Mouse (Mus musculus) liver (tissue): ENCODE results near the gene Plxnd1.
A peak's percentile ranks its signal among the peaks of the same experiment; 100 is the strongest.

Experiments used
- DNase-seq: peaks from one replicate; pipeline ENCODE4 v3.0.0-alpha.2; 2020; ENCODE audit warnings: mixed read lengths

Plxnd1 gene

GRCm38 (mm10) chr6:115977810-115978209 is 17.0 kb downstream of the Plxnd1 start:
- DNase-seq = no peak

- no peak for DNase-seq
Measured at GRCm38 (mm10) chr6:115975606-115976005, 19.2 kb downstream of the Plxnd1 start.

- no peak for DNase-seq
Measured at GRCm38 (mm10) chr6:115973881-115974662, 20.7 kb downstream of the Plxnd1 start.

- no peak for DNase-seq
Measured at GRCm38 (mm10) chr6:115973139-115973875, 21.5 kb downstream of the Plxnd1 start.

- DNase-seq = no peak
Measured at GRCm38 (mm10) chr6:115972083-115972764, 22.6 kb downstream of the Plxnd1 start.

- DNase-seq = no peak
Measured at GRCm38 (mm10) chr6:115971273-115972060, 23.3 kb downstream of the Plxnd1 start.

- peak; percentile 41 for DNase-seq
Measured at GRCm38 (mm10) chr6:115969952-115970351, 24.9 kb downstream of the Plxnd1 start.

GRCm38 (mm10) chr6:115969103-115969502 is 25.7 kb downstream of the Plxnd1 start:
- no peak for DNase-seq

- no peak for DNase-seq
Measured at GRCm38 (mm10) chr6:115968700-115969099, 26.1 kb downstream of the Plxnd1 start.

GRCm38 (mm10) chr6:115968086-115968485 is 26.7 kb downstream of the Plxnd1 start:
- no peak for DNase-seq

- DNase-seq = no peak
Measured at GRCm38 (mm10) chr6:115967291-115967880, 27.4 kb downstream of the Plxnd1 start.

GRCm38 (mm10) chr6:115966227-115966966 is 28.4 kb downstream of the Plxnd1 start:
- DNase-seq = no peak

GRCm38 (mm10) chr6:115963656-115964055 is 31.1 kb downstream of the Plxnd1 start:
- DNase-seq = no peak

GRCm38 (mm10) chr6:115962439-115963085 is 32.2 kb downstream of the Plxnd1 start:
- DNase-seq = peak; percentile 29

GRCm38 (mm10) chr6:115961743-115962142 is 33.1 kb downstream of the Plxnd1 start:
- no peak for DNase-seq

GRCm38 (mm10) chr6:115960322-115960721 is 34.5 kb downstream of the Plxnd1 start:
- DNase-seq = no peak

GRCm38 (mm10) chr6:115959151-115959691 is 35.6 kb downstream of the Plxnd1 start:
- DNase-seq = no peak

GRCm38 (mm10) chr6:115958445-115958844 is 36.4 kb downstream of the Plxnd1 start:
- no peak for DNase-seq

- DNase-seq = no peak
Measured at GRCm38 (mm10) chr6:115957681-115958080, 37.1 kb downstream of the Plxnd1 start.

- DNase-seq = no peak
Measured at GRCm38 (mm10) chr6:115956922-115957601, 37.7 kb downstream of the Plxnd1 start.
